Mouse (Mus musculus) lung, embryonic 14.5 days (tissue): ENCODE measurements around the gene Lipt2. TPM values are rescaled to one million over a fixed set of nuclear protein-coding genes. Genes with fewer than 3 reads are reported as not detected.

Experiments
- ATAC-seq: fragments of 200-750 bp; cut with Nextera tagmentation; 2 replicates; pipeline ENCODE4 v1.8.0; 2017; ENCODE audit warnings: mild to moderate bottlenecking, moderate TSS enrichment, moderate library complexity; ENCODE audit not compliant: insufficient read depth
- DNase-seq: peaks from one replicate; pipeline ENCODE4 v3.0.0-alpha.2; 2015
- H3K27ac ChIP-seq: fragments of 300-500 bp; sonication (generic); 2 replicates; pipeline ENCODE4 v1.5.1; 2014; ENCODE audit warnings: low read depth, mild to moderate bottlenecking, moderate library complexity
- H3K27me3 ChIP-seq: fragments of 300-500 bp; sonication (generic); 2 replicates; pipeline ENCODE4 v1.6.1; 2014; ENCODE audit warnings: low read length, control low read depth; ENCODE audit not compliant: insufficient read depth
- H3K36me3 ChIP-seq: fragments of 300-500 bp; sonication (generic); 2 replicates; pipeline ENCODE4 v1.6.1; 2014; ENCODE audit warnings: control low read depth; ENCODE audit not compliant: insufficient read depth
- H3K4me1 ChIP-seq: fragments of 300-500 bp; sonication (generic); 2 replicates; pipeline ENCODE4 v1.6.1; 2014; ENCODE audit warnings: antibody characterized with exemption, control low read depth; ENCODE audit not compliant: insufficient read depth
- H3K4me2 ChIP-seq: fragments of 300-500 bp; sonication (generic); 2 replicates; pipeline ENCODE4 v1.6.1; 2014; ENCODE audit warnings: mild to moderate bottlenecking
- H3K4me3 ChIP-seq: fragments of 300-500 bp; sonication (generic); 2 replicates; pipeline ENCODE4 v1.5.1; 2014; ENCODE audit warnings: low read depth, low read length
- H3K9ac ChIP-seq: fragments of 300-500 bp; sonication (generic); 2 replicates; pipeline ENCODE4 v1.6.1; 2014
- H3K9me3 ChIP-seq: fragments of 300-500 bp; sonication (generic); 2 replicates; pipeline ENCODE4 v1.6.1; 2016; ENCODE audit warnings: low read depth, low read length, control low read depth
- CTCF ChIP-seq: IDR thresholded peaks from 2 replicates; pipeline ENCODE4 v1.5.1; 2016; ENCODE audit warnings: antibody characterized with exemption, low read depth
- WGBS: fragments of 180-500 bp; shearing (Covaris S2); extraction: QIAGEN DNeasy Blood & Tissue Kit; methylation state at CpG from one replicate; pipeline ENCODE4 v1.1.7; 2014; 5-methylcytosine and 5-hydroxymethylcytosine counted together
- polyA plus RNA-seq: library from polyadenylated mRNA; unstranded; fragments of >200 nt; fragmentation: Nextera tagmentation; extraction: Ambion mirVana; gene quantifications from 2 replicates; pipeline ENCODE4 v1.2.1, GENCODE M21; 2014

Lipt2 gene
- polyA plus RNA-seq, 1 experiment from 2014 or later = 22.9 TPM

GRCm38 (mm10) chr7:100204871-100205270 is 45.8 kb downstream of the Lipt2 start:
- TF ChIP-seq CTCF = no peak
- WGBS = 72% methylated on average over 6 of the region's 6 CpGs
- no peak overlapping the region for H3K27ac ChIP-seq
- H3K9me3 ChIP-seq = no peaks in the 10 kb centered on the region
- no peak for ATAC-seq
- no peak overlapping the region for H3K4me2 ChIP-seq
- no peaks in the 10 kb centered on the region for H3K4me1 ChIP-seq
- DNase-seq = no peak
- H3K27me3 ChIP-seq = no peaks in the 10 kb centered on the region
- H3K9ac ChIP-seq = no peak overlapping the region
- H3K36me3 ChIP-seq = no peaks in the 10 kb centered on the region
- H3K4me3 ChIP-seq = no peak overlapping the region

- 71% methylated on average over 2 of the region's 2 CpGs for WGBS
- Histone ChIP-seq H3K4me2 (no peak overlapping the region), H3K9ac (no peak overlapping the region), H3K27ac (no peak overlapping the region), H3K36me3 (no peaks in the 10 kb centered on the region), H3K27me3 (no peaks in the 10 kb centered on the region), H3K9me3 (no peaks in the 10 kb centered on the region), H3K4me1 (no peaks in the 10 kb centered on the region), H3K4me3 (no peak overlapping the region)
- ATAC-seq (no peak), DNase-seq (no peak)
- no peak for TF ChIP-seq CTCF
Measured at GRCm38 (mm10) chr7:100206144-100206543, 47.1 kb downstream of the Lipt2 start.

GRCm38 (mm10) chr7:100207886-100208285 is 48.8 kb downstream of the Lipt2 start:
- Histone ChIP-seq H3K9me3 (no peaks in the 10 kb centered on the region), H3K4me3 (no peak overlapping the region), H3K27me3 (no peaks in the 10 kb centered on the region), H3K36me3 (no peaks in the 10 kb centered on the region), H3K9ac (no peak overlapping the region), H3K27ac (no peak overlapping the region), H3K4me2 (no peak overlapping the region), H3K4me1 (no peaks in the 10 kb centered on the region)
- DNase-seq (no peak), ATAC-seq (no peak)
- no peak for TF ChIP-seq CTCF

Other genes with a start within 250 kb of the Lipt2 start
- gene Rnf169, start 178.8 kb upstream of the Lipt2 start, polyA plus RNA-seq = 7.8 and 8.1 TPM in 2 replicates
- 0.12 TPM in 1 of 2 replicates, not detected in the other for gene Chrdl2, start 153.1 kb upstream of the Lipt2 start, polyA plus RNA-seq
- 70.8 and 71.9 TPM in 2 replicates for gene Pold3, start 37.7 kb upstream of the Lipt2 start, polyA plus RNA-seq
- 1.8 and 2.2 TPM in 2 replicates for gene Kcne3, start 17.2 kb downstream of the Lipt2 start, polyA plus RNA-seq
- 2.2 and 2.6 TPM in 2 replicates for gene Pgm2l1, start 68.1 kb downstream of the Lipt2 start, polyA plus RNA-seq
- 21.2 and 22.0 TPM in 2 replicates for gene P4ha3, start 126.2 kb downstream of the Lipt2 start, polyA plus RNA-seq
- gene C2cd3, start 213.0 kb downstream of the Lipt2 start, polyA plus RNA-seq = 29.6 and 31.9 TPM in 2 replicates
- gene Ppme1, start 213.0 kb downstream of the Lipt2 start, polyA plus RNA-seq = 60.3 and 68.3 TPM in 2 replicates